8 mouse cellular contexts compared by ENCODE assay signal in genomic region chr17:29873580-29874015, GRCm38 (mm10).
DNase-seq lines count a peak whose midpoint lies in the region; ATAC-seq lines count a peak whose summit lies in the region.

No protein-coding gene starts in this region.

- peaks cover 7% of the 10 kb centered on the region; the same call in 1 of the 2 replicates for H3K27me3 ChIP-seq in hindbrain, embryonic 12.5 days
- peaks cover 39% of the 10 kb centered on the region for H3K27me3 ChIP-seq in limb, embryonic 10.5 days (ENCODE audit: low read depth, poor library complexity, severe bottlenecking)

- no peak overlapping the region for H3K9ac ChIP-seq in hindbrain, embryonic 12.5 days

- H3K27ac ChIP-seq in hindbrain, embryonic 12.5 days, result peak overlapping the region; percentile 78
- 0 out of 2 replicates have a peak overlapping the region, but pooled peaks have one; percentile 27 for H3K27ac ChIP-seq in limb, embryonic 10.5 days

- peak; percentile 87 for ATAC-seq in frontal cortex, adult (ENCODE audit: low TSS enrichment)
- ATAC-seq in hindbrain, embryonic 12.5 days (ENCODE audit: low FRiP score), result peak; percentile 66
- ATAC-seq in CD4-positive, CD25-positive, alpha-beta regulatory T cell, adult 4 months, result no peak
- no peak for ATAC-seq in erythroid progenitor cell, adult 5-6 weeks (replicated peaks; ENCODE audit: low FRiP score, poor library complexity, severe bottlenecking)

- 49% methylated on average over 7 of the region's 7 CpGs for WGBS in hindbrain, embryonic 12.5 days
- 70% methylated on average over 7 of the region's 7 CpGs for WGBS in limb, embryonic 10.5 days

- H3K36me3 ChIP-seq in hindbrain, embryonic 12.5 days, result no peaks in the 10 kb centered on the region
- H3K36me3 ChIP-seq in limb, embryonic 10.5 days, result 0 out of 2 replicates have a peak, but pooled peaks cover 2% of the 10 kb centered on the region

- peak; percentile 70 for DNase-seq in 3134 (ENCODE audit: extremely low read depth, insufficient read length, low spot score)
- peak; percentile 96 for DNase-seq in brain, adult 2 months (ENCODE audit: low read depth, low spot score)
- no peak for DNase-seq in limb, embryonic 10.5 days (ENCODE audit: low spot score)
- peak; percentile 72 for DNase-seq in telencephalon, adult 2 months (ENCODE audit: low read depth, low spot score)

- no peak overlapping the region for H3K4me3 ChIP-seq in hindbrain, embryonic 12.5 days
- no peak overlapping the region for H3K4me3 ChIP-seq in limb, embryonic 10.5 days

- 0 out of 2 replicates have a peak overlapping the region, but pooled peaks have one; percentile 25 for H3K4me2 ChIP-seq in hindbrain, embryonic 12.5 days (replicated peaks)

- H3K4me1 ChIP-seq in hindbrain, embryonic 12.5 days, result peaks cover 36% of the 10 kb centered on the region
- peaks cover 19% of the 10 kb centered on the region for H3K4me1 ChIP-seq in limb, embryonic 10.5 days

- no peaks in the 10 kb centered on the region for H3K9me3 ChIP-seq in hindbrain, embryonic 12.5 days (replicated peaks)
- H3K9me3 ChIP-seq in limb, embryonic 10.5 days (replicated peaks), result peaks cover 2% of the 10 kb centered on the region; the same call in 1 of the 2 replicates

Comparison
In these comparisons a context has a peak if more than half of its experiments do, and no peak if none do; other contexts are left out.
1. ATAC-seq: peak in frontal cortex, adult (single experiment) and hindbrain, embryonic 12.5 days (single experiment); none in CD4-positive, CD25-positive, alpha-beta regulatory T cell, adult 4 months (single experiment) and erythroid progenitor cell, adult 5-6 weeks (single experiment).